Mouse (Mus musculus): ENCODE measurements around the gene Nat14. TPM values are rescaled to one million over a fixed set of nuclear protein-coding genes. Genes with fewer than 3 reads are reported as not detected.

Gene Nat14
- total RNA-seq, 1 experiment = 1.7 TPM

GRCm38 (mm10) chr7:4950561-4951342 is 28.9 kb downstream of the Nat14 start:
- TF ChIP-seq HCFC1 (IDR thresholded peaks at IDR 0.05; ENCODE audit: borderline replicate concordance, insufficient read depth, low read length) = no peak
- no peak for TF ChIP-seq CHD2 (IDR thresholded peaks at IDR 0.05; ENCODE audit: low read depth, low read length)
- no peak for TF ChIP-seq ZC3H11A (IDR thresholded peaks at IDR 0.05; ENCODE audit: borderline replicate concordance, low read depth, low read length)
- TF ChIP-seq MAFK (IDR thresholded peaks at IDR 0.05; ENCODE audit: insufficient read depth, low read depth, low read length) = no peak
- TF ChIP-seq ZNF384 (IDR thresholded peaks at IDR 0.05; ENCODE audit: low read depth, low read length) = no peak
- no peaks in the 10 kb centered on the region for H3K9me3 ChIP-seq (ENCODE audit: control insufficient read depth, insufficient read depth, low read depth, low read length)
- H3K36me3 ChIP-seq (ENCODE audit: control insufficient read depth, insufficient read depth, low read length, poor library complexity, severe bottlenecking) = no peaks in the 10 kb centered on the region
- H3K4me3 ChIP-seq (ENCODE audit: insufficient read depth in 1 of 2, low read depth in 1 of 2, low read length in 2 of 2, poor library complexity in 1 of 2, severe bottlenecking in 1 of 2) = no peak overlapping the region
- peaks cover 0 to 8% of the 10 kb centered on the region in 2 experiments; a peak in 1 of 4 replicates for H3K4me1 ChIP-seq (ENCODE audit: control insufficient read depth in 2 of 2, insufficient read depth in 2 of 2, low read length in 2 of 2, poor library complexity in 1 of 2)
- H3K27ac ChIP-seq (ENCODE audit: insufficient read depth, low read depth, low read length, poor library complexity, severe bottlenecking) = no peak overlapping the region
- in situ Hi-C loops (cut with MboI; ENCODE audit: low sequenced_read_pairs in 2 of 2, unreplicated experiment in 2 of 2) = no loop called here
- H3K9ac ChIP-seq (ENCODE audit: insufficient read depth, low read depth, low read length, poor library complexity, severe bottlenecking) = no peak overlapping the region
- no peak for DNase-seq (ENCODE audit: low read depth, low spot score)

GRCm38 (mm10) chr7:4953815-4954445 is 32.1 kb downstream of the Nat14 start:
- no peak for DNase-seq (ENCODE audit: low read depth, low spot score)
- no peaks in the 10 kb centered on the region for H3K9me3 ChIP-seq (ENCODE audit: control insufficient read depth, insufficient read depth, low read depth, low read length)
- in situ Hi-C loops (cut with MboI; ENCODE audit: low sequenced_read_pairs in 2 of 2, unreplicated experiment in 2 of 2) = no loop called here
- no peak overlapping the region for H3K27ac ChIP-seq (ENCODE audit: insufficient read depth, low read depth, low read length, poor library complexity, severe bottlenecking)
- no peak overlapping the region for H3K9ac ChIP-seq (ENCODE audit: insufficient read depth, low read depth, low read length, poor library complexity, severe bottlenecking)
- H3K4me1 ChIP-seq (ENCODE audit: control insufficient read depth in 2 of 2, insufficient read depth in 2 of 2, low read length in 2 of 2, poor library complexity in 1 of 2) = peaks cover 0 to 8% of the 10 kb centered on the region in 2 experiments; a peak in 1 of 4 replicates
- no peaks in the 10 kb centered on the region for H3K36me3 ChIP-seq (ENCODE audit: control insufficient read depth, insufficient read depth, low read length, poor library complexity, severe bottlenecking)
- no peak overlapping the region for H3K4me3 ChIP-seq (ENCODE audit: insufficient read depth in 1 of 2, low read depth in 1 of 2, low read length in 2 of 2, poor library complexity in 1 of 2, severe bottlenecking in 1 of 2)
- TF ChIP-seq ZC3H11A (IDR thresholded peaks at IDR 0.05; ENCODE audit: borderline replicate concordance, low read depth, low read length) = no peak
- TF ChIP-seq HCFC1 (IDR thresholded peaks at IDR 0.05; ENCODE audit: borderline replicate concordance, insufficient read depth, low read length) = no peak
- TF ChIP-seq MAFK (IDR thresholded peaks at IDR 0.05; ENCODE audit: insufficient read depth, low read depth, low read length) = no peak
- TF ChIP-seq CHD2 (IDR thresholded peaks at IDR 0.05; ENCODE audit: low read depth, low read length) = no peak
- TF ChIP-seq ZNF384 (IDR thresholded peaks at IDR 0.05; ENCODE audit: low read depth, low read length) = no peak

GRCm38 (mm10) chr7:4957361-4957760 is 35.5 kb downstream of the Nat14 start:
- in situ Hi-C loops (cut with MboI; ENCODE audit: low sequenced_read_pairs in 2 of 2, unreplicated experiment in 2 of 2) = no loop called here

GRCm38 (mm10) chr7:4963527-4963926 is 41.7 kb downstream of the Nat14 start:
- TF ChIP-seq HCFC1 (IDR thresholded peaks at IDR 0.05; ENCODE audit: borderline replicate concordance, insufficient read depth, low read length) = no peak
- no peak for TF ChIP-seq MAFK (IDR thresholded peaks at IDR 0.05; ENCODE audit: insufficient read depth, low read depth, low read length)
- TF ChIP-seq CHD2 (IDR thresholded peaks at IDR 0.05; ENCODE audit: low read depth, low read length) = no peak
- TF ChIP-seq ZC3H11A (IDR thresholded peaks at IDR 0.05; ENCODE audit: borderline replicate concordance, low read depth, low read length) = no peak
- no peak for TF ChIP-seq ZNF384 (IDR thresholded peaks at IDR 0.05; ENCODE audit: low read depth, low read length)
- H3K9me3 ChIP-seq (ENCODE audit: control insufficient read depth, insufficient read depth, low read depth, low read length) = no peaks in the 10 kb centered on the region
- H3K4me1 ChIP-seq (ENCODE audit: control insufficient read depth in 2 of 2, insufficient read depth in 2 of 2, low read length in 2 of 2, poor library complexity in 1 of 2) = peaks cover 0 to 6% of the 10 kb centered on the region in 2 experiments; a peak in 1 of 4 replicates

More at GRCm38 (mm10) chr7:4957361-4957760, 35.5 kb downstream of the Nat14 start:
- Histone ChIP-seq H3K36me3 (ENCODE audit: control insufficient read depth, insufficient read depth, low read length, poor library complexity, severe bottlenecking) (no peaks in the 10 kb centered on the region), H3K27ac (ENCODE audit: insufficient read depth, low read depth, low read length, poor library complexity, severe bottlenecking) (no peak overlapping the region), H3K4me1 (ENCODE audit: control insufficient read depth in 2 of 2, insufficient read depth in 2 of 2, low read length in 2 of 2, poor library complexity in 1 of 2) (no peaks in the 10 kb centered on the region), H3K4me3 (ENCODE audit: insufficient read depth in 1 of 2, low read depth in 1 of 2, low read length in 2 of 2, poor library complexity in 1 of 2, severe bottlenecking in 1 of 2) (no peak overlapping the region), H3K9ac (ENCODE audit: insufficient read depth, low read depth, low read length, poor library complexity, severe bottlenecking) (no peak overlapping the region), H3K9me3 (ENCODE audit: control insufficient read depth, insufficient read depth, low read depth, low read length) (no peaks in the 10 kb centered on the region)
- no peak for DNase-seq (ENCODE audit: low read depth, low spot score)
- TF ChIP-seq MAFK (IDR thresholded peaks at IDR 0.05; ENCODE audit: insufficient read depth, low read depth, low read length) (no peak), ZC3H11A (IDR thresholded peaks at IDR 0.05; ENCODE audit: borderline replicate concordance, low read depth, low read length) (no peak), HCFC1 (IDR thresholded peaks at IDR 0.05; ENCODE audit: borderline replicate concordance, insufficient read depth, low read length) (no peak), CHD2 (IDR thresholded peaks at IDR 0.05; ENCODE audit: low read depth, low read length) (no peak), ZNF384 (IDR thresholded peaks at IDR 0.05; ENCODE audit: low read depth, low read length) (no peak)

More at GRCm38 (mm10) chr7:4963527-4963926, 41.7 kb downstream of the Nat14 start:
- DNase-seq (ENCODE audit: low read depth, low spot score) = no peak
- in situ Hi-C loops (cut with MboI; ENCODE audit: low sequenced_read_pairs in 2 of 2, unreplicated experiment in 2 of 2) = no loop called here
- no peak overlapping the region for H3K27ac ChIP-seq (ENCODE audit: insufficient read depth, low read depth, low read length, poor library complexity, severe bottlenecking)
- H3K4me3 ChIP-seq (ENCODE audit: insufficient read depth in 1 of 2, low read depth in 1 of 2, low read length in 2 of 2, poor library complexity in 1 of 2, severe bottlenecking in 1 of 2) = no peak overlapping the region
- H3K9ac ChIP-seq (ENCODE audit: insufficient read depth, low read depth, low read length, poor library complexity, severe bottlenecking) = no peak overlapping the region
- H3K36me3 ChIP-seq (ENCODE audit: control insufficient read depth, insufficient read depth, low read length, poor library complexity, severe bottlenecking) = no peaks in the 10 kb centered on the region

Measured in ES-E14 (cell line).